Mouse (Mus musculus) monocyte, adult 2 months (primary cell): Measurements from ENCODE around the gene Rnf39.
"Not testable (repeated sequence)": the region's sequence is repeated elsewhere in the genome, so short reads cannot be mapped to it uniquely, and the experiment has no call there.

Experiments used
- DNase-seq, 2 experiments: peaks; one replicate each; pipeline ENCODE4 v3.0.0; 2022; ENCODE audit warnings: low spot score in 2 of 2, low read depth in 1 of 2

Rnf39 gene

GRCm38 (mm10) chr17:36981845-36982244 lies 39.1 kb downstream of the Rnf39 start:
- DNase-seq, result no peak

DNA sequence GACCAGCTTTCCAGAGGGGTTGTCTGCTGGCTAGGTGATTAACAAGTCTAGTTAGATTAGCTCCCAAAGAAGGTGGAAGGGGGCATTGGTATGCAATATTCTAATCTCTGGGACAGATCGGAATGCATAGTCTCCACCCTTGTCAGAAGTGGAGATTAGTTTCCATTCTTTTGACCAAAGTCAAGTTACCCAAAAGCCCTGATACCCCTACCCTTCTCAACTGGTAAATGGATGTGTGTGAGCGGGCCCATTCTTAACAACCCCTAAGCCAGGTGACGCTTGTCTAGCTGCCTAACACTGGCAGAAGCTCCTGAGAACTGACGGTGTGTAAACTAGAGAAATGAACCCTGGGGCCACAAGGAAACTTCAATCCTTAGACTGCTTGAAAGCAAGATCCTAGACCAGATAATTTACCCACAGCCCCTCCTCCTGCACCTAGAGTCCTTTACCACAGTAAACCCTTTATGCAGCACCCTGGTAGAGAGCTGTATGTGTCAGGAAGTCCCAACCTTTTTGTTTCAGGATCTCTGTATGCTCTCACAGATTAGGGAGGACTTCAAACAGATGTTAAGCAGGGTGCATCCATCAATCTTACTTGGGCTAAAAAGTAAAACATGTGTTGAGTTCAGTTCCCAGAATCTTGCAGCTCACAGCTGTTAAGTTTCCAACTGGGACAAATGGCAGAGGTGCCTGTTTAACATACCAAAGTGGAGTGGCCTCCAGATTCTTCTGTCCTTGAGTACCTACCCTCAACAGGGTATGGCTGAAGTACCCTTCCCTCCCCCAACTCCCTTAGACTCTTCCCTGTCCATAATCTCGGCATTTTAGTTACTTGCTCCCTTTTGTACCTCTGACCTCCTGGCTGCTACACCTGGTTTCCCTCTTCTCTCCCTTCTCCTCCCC lies 39.8 kb downstream of the Rnf39 start:
- no peak for DNase-seq

DNA sequence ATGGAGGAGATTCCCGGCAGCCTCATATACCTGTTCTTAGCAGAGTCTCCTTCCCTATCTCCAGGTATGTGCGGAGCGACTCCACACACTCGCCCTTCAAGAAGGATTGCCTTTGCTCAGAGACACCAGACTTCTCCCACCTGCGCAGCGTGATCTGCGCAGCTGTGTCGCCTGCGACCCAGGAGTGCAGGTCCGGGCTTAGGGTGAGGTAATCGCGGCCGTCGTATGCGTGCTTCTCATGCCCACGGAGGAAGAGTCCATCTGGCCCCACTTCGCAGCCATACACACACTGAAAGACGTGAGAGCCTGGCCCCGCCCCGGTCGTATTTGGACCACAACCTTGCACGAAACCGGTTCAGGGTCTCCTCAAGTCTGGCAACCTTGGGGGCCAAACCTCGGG lies 45.8 kb downstream of the Rnf39 start:
- DNase-seq, result no peak

GRCm38 (mm10) chr17:36989437-36989836 lies 46.7 kb downstream of the Rnf39 start, which contains the start of gene H2-M5:
Gene H2-M5 (minus strand): TSS chr17:36989537.
- no peak for DNase-seq

DNA sequence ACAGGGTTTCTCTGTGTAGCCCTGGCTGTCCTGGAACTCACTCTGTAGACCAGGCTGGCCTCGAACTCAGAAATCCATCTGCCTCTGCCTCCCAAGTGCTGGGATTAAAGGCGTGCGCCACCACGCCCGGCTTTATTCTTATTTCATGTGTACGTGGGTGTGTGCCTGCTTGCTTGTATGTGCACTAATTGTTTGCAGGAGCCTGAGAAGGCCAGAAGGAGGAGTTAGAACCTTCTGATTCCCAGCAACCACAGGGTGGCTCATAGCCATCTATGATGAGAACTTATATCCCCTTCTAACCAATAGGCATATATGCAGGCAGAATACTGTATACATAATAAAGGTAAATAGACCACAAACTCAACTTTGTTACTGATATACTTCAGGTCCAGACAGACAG lies 47.9 kb downstream of the Rnf39 start:
- DNase-seq, result not testable (repeated sequence)

GRCm38 (mm10) chr17:36992336-36993104 lies 49.8 kb downstream of the Rnf39 start:
- no peak for DNase-seq

- DNase-seq, result no peak
Observed at GRCm38 (mm10) chr17:36993770-36994325, 51.1 kb downstream of the Rnf39 start.

- DNase-seq, result no peak
Observed at GRCm38 (mm10) chr17:36994528-36994927, 51.8 kb downstream of the Rnf39 start.

DNA sequence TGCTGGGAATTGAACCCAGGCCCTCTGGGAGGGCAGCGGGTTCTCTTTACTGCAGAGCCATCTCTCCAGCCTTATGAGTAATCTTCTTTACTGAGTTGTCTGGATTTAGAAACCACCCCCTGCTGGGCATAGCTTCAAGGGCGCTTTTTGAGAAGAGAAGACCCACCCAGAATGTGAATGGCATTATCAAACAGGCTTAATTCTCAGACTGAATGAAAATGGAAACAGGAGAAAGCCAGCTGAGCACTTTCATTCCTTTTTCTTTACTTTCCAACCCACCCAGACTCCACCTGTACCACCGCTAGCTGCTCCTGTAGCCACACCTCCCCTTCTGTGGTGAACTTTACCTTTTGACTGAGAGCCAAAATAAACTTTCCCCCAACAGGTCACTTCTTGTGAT lies 52.7 kb downstream of the Rnf39 start:
- no peak for DNase-seq

GRCm38 (mm10) chr17:36997033-36997735 lies 54.5 kb downstream of the Rnf39 start:
- DNase-seq, result no peak
